ENCODE assay signal across 8 mouse cellular contexts in genomic region chr12:84100604-84101492, GRCm38 (mm10). TPM values are rescaled to one million over a fixed set of nuclear protein-coding genes. Genes with fewer than 3 reads are reported as not detected.
DNase-seq lines count a peak whose midpoint lies in the region; ATAC-seq and TF ChIP-seq lines count a peak whose summit lies in the region.
"Not testable (repeated sequence)": the region's sequence is repeated elsewhere in the genome, so short reads cannot be mapped to it uniquely, and the experiment has no call there.

Gene Acot6 (plus strand): TSS chr12:84100654.

- not testable (repeated sequence) for H3K36me3 ChIP-seq in forebrain, postnatal 0 days (ENCODE audit: insufficient read depth); liver, postnatal 0 days (replicated peaks; ENCODE audit: insufficient read depth, low read length); neural tube, embryonic 11.5 days (ENCODE audit: control insufficient read depth, insufficient read depth, low read length)

- ATAC-seq in forebrain, postnatal 0 days, result peak; percentile 88
- peak; percentile 70 for ATAC-seq in liver, postnatal 0 days
- ATAC-seq in neural tube, embryonic 11.5 days (ENCODE audit: insufficient read depth, low FRiP score, low TSS enrichment), result peak; percentile 27; the same call in 1 of the 2 replicates

- TF ChIP-seq CTCF in forebrain, postnatal 0 days (IDR thresholded peaks at IDR 0.05; ENCODE audit: low read depth), result peak; percentile 39
- peak; percentile 4; the same call in 1 of the 2 replicates for TF ChIP-seq CTCF in liver, postnatal 0 days (IDR thresholded peaks at IDR 0.05; ENCODE audit: low read depth)

- peak within 1 kb of the TSS; percentile 71 for H3K9ac ChIP-seq in forebrain, postnatal 0 days
- peak within 1 kb of the TSS; percentile 65 for H3K9ac ChIP-seq in liver, postnatal 0 days (replicated peaks)
- peak within 1 kb of the TSS; percentile 67 for H3K9ac ChIP-seq in neural tube, embryonic 11.5 days (ENCODE audit: low read length)

- H3K4me2 ChIP-seq in forebrain, postnatal 0 days (ENCODE audit: low read depth), result peak within 1 kb of the TSS; percentile 54
- H3K4me2 ChIP-seq in liver, postnatal 0 days (ENCODE audit: low read depth, low read length), result peak within 1 kb of the TSS; percentile 84
- H3K4me2 ChIP-seq in neural tube, embryonic 11.5 days (ENCODE audit: low read depth), result peak within 1 kb of the TSS; percentile 79

- WGBS in forebrain, postnatal 0 days, result under 1% methylated on average over 69 of the region's 80 CpGs
- WGBS in liver, postnatal 0 days (ENCODE audit: insufficient replicate concordance), result 1% methylated on average over 63 of the region's 80 CpGs
- WGBS in neural tube, embryonic 11.5 days, result under 1% methylated on average over 65 of the region's 80 CpGs

- not testable (repeated sequence) for H3K27me3 ChIP-seq in forebrain, postnatal 0 days (ENCODE audit: insufficient read depth, low read length); liver, postnatal 0 days (ENCODE audit: insufficient read depth, low read length); neural tube, embryonic 11.5 days (ENCODE audit: control insufficient read depth, insufficient read depth, low read length)

- H3K9me3 ChIP-seq in forebrain, postnatal 0 days (ENCODE audit: low read length); liver, postnatal 0 days (ENCODE audit: low read length); neural tube, embryonic 11.5 days (ENCODE audit: control insufficient read depth, low read length): not testable (repeated sequence)

- peak; percentile 44 for DNase-seq in ES-CJ7 (ENCODE audit: low read depth, low spot score)
- peak; percentile 46 for DNase-seq in cerebellum, adult 9-10 months
- peak; percentile 68 for DNase-seq in forebrain, postnatal 0 days
- DNase-seq in heart, postnatal 4 days, result peak; percentile 52
- peak; percentile 37 for DNase-seq in layer of hippocampus, adult 11-12 months (ENCODE audit: low spot score)
- peak; percentile 49 for DNase-seq in liver, postnatal 0 days
- peak; percentile 63 for DNase-seq in neural tube, embryonic 11.5 days (ENCODE audit: low spot score)
- DNase-seq in telencephalon, adult 2 months (ENCODE audit: low read depth, low spot score), result peak; percentile 43

- H3K27ac ChIP-seq in forebrain, postnatal 0 days (ENCODE audit: low read depth, low read length), result peak within 1 kb of the TSS; percentile 57; the same call in 1 of the 2 replicates
- H3K27ac ChIP-seq in liver, postnatal 0 days (ENCODE audit: low read depth), result peak within 1 kb of the TSS; percentile 61; the same call in 1 of the 2 replicates
- not testable (repeated sequence) for H3K27ac ChIP-seq in neural tube, embryonic 11.5 days (ENCODE audit: low read depth, low read length)

- H3K4me3 ChIP-seq in forebrain, postnatal 0 days (ENCODE audit: low read depth, low read length), result peak within 1 kb of the TSS; percentile 41
- H3K4me3 ChIP-seq in liver, postnatal 0 days (ENCODE audit: low read depth, low read length), result peak within 1 kb of the TSS; percentile 58
- peak within 1 kb of the TSS; percentile 34 for H3K4me3 ChIP-seq in neural tube, embryonic 11.5 days (ENCODE audit: low read depth, low read length)

- H3K4me1 ChIP-seq in forebrain, postnatal 0 days (ENCODE audit: insufficient read depth); liver, postnatal 0 days (ENCODE audit: insufficient read depth); neural tube, embryonic 11.5 days (ENCODE audit: control insufficient read depth, insufficient read depth, low read length): not testable (repeated sequence)

- TF ChIP-seq EP300 in liver, postnatal 0 days (IDR thresholded peaks at IDR 0.05; ENCODE audit: low read depth), result not testable (repeated sequence)

RNA-seq across cellular contexts. Expression of gene Acot6, which starts in this region (rescaled TPM):
- total RNA-seq in forebrain, postnatal 0 days (2014; rRNA removed), result 4.0 and 5.1 TPM in 2 replicates
- polyA plus RNA-seq in forebrain, postnatal 0 days (2015; fragmentation: Nextera tagmentation; extraction: Ambion mirVana), result 1.3 TPM in 2 replicates
- 1 to 10 TPM; 2.9 to 3.4 TPM for total RNA-seq in heart, postnatal 4 days (2021)
- polyA plus RNA-seq in liver, postnatal 0 days (2015; fragmentation: Nextera tagmentation; extraction: Ambion mirVana), result 1.9 and 2.0 TPM in 2 replicates
- 0.82 and 1.3 TPM in 2 replicates for polyA plus RNA-seq in neural tube, embryonic 11.5 days (2014; fragmentation: Nextera tagmentation; extraction: Ambion mirVana)

Comparison
In these comparisons a context has a peak if more than half of its experiments do, and no peak if none do; other contexts are left out.
1. ATAC-seq: peak in every context shown above with its lines; median percentile 88 in forebrain, postnatal 0 days; 70 in liver, postnatal 0 days; 27 in neural tube, embryonic 11.5 days.